Mouse (Mus musculus) brain, embryonic 14.5 days (tissue): ENCODE results near the gene Psenen. TPM values are rescaled to one million over a fixed set of nuclear protein-coding genes. Genes with fewer than 3 reads are reported as not detected.

Experiments
- DNase-seq: peaks from one replicate; pipeline ENCODE4 v3.0.0-alpha.2; 2011; ENCODE audit warnings: low read depth
- CTCF ChIP-seq: fragments of 200-500 bp; IDR thresholded peaks from 2 replicates; pipeline ENCODE4 v1.5.1; 2012; ENCODE audit warnings: inconsistent platforms, mild to moderate bottlenecking, moderate library complexity, borderline replicate concordance; ENCODE audit not compliant: insufficient read depth, insufficient read length; ENCODE audit errors: extremely low read depth
- POLR2A ChIP-seq: fragments of 200-500 bp; IDR thresholded peaks from 2 replicates; pipeline ENCODE4 v1.6.1; 2012; ENCODE audit warnings: mild to moderate bottlenecking, inconsistent platforms, borderline replicate concordance; ENCODE audit not compliant: poor library complexity, insufficient read depth, insufficient read length, severe bottlenecking; ENCODE audit errors: extremely low read depth
- polyA plus RNA-seq: library from polyadenylated mRNA; depleted of rRNA; stranded (reverse); fragments of >200 nt; gene quantifications from 2 replicates; pipeline ENCODE4 v1.2.3, GENCODE M21; 2012

Gene Psenen
- polyA plus RNA-seq, 1 experiment = 102 TPM

DNA sequence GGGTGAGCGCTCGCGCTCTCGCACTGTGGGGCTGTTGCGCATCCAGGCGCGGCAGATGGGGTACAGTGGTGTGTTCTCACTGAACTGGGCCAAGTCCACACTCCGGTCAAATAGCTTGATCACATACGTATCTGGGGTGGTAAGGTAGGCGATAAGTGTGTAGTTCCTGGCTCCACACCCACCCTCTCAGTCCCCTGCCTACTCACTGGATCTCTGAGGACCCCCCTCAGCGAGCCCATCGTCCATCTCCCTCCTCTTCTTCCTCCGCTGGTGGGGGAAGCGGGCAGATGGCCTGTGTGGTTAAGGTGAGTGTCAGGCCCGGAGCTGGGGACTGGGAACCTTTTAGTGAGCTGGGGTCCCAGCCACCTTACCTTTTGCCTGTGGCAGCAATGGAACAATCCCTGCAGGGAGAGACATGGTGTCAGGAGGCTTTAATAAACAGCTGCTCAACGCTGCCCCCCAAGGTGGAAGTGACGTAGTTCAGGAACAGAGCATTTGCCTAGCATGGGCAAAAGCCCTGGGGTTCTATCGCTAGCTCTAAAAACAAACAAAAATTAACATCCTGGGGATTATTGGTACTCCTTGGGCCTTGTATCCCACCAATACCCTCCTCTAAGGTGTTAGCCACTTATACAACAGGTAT is 6.4 kb downstream of the Psenen start:
- TF ChIP-seq CTCF (peak; percentile 35; the same call in 1 of the 2 replicates), POLR2A (no peak)
- DNase-seq = no peak

DNA sequence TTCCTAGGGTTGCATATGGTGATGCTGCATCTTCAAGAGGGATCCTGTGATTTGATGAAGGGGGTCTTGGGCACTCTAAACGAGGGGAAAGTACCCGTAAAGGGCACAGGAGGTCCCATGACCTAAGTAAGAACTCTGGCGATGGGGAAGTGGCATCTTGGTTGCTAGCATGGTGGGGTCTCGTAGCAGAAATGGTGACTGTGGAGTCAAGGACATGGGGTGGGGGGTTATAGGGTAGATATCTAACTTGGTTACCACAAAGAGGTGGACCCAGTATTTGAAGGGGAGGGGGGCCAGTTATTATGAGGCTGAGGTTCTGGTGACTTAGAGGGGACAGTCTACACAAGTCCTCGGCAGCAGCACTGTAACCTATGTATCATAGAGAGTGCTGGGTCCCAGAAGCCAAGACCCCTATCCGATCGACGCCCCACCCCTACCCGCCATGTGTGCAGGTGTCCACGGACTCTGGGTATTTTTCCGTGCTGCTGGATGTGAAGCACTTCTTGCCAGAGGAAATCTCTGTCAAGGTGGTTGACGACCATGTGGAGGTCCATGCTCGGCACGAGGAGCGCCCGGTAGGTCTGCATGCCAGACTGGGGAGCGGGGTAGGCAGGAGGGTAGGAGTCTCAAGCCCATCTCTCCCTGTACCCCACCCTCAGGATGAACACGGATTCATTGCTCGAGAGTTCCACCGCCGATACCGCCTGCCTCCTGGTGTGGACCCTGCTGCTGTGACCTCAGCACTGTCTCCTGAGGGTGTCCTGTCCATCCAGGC is 9.4 kb downstream of the Psenen start:
- TF ChIP-seq CTCF = no peak
- TF ChIP-seq POLR2A = no peak
- no peak for DNase-seq

DNA sequence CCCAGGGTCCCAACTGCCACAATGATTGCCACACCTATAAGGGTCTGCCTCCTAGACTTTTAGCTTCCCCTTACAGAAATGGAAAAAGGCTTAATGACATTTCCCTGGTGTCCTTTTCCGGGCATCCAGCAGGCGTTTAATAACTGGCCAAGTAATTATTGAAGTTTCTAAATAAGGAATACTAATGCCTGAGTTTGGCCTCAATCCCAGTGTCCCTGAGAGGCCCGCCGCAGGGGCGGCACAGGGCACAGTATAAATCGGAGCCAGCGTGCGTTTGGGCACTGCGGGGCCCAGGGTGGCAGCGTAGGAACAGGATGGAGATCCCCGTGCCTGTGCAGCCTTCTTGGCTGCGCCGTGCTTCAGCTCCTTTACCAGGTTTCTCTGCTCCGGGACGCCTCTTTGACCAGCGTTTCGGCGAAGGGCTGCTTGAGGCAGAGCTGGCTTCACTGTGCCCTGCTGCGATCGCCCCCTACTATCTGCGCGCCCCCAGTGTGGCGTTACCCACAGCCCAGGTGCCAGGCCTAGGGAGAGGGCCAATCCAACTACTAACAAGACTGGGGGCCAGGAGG is 10.3 kb downstream of the Psenen start:
- TF ChIP-seq CTCF (no peak), POLR2A (no peak)

DNA sequence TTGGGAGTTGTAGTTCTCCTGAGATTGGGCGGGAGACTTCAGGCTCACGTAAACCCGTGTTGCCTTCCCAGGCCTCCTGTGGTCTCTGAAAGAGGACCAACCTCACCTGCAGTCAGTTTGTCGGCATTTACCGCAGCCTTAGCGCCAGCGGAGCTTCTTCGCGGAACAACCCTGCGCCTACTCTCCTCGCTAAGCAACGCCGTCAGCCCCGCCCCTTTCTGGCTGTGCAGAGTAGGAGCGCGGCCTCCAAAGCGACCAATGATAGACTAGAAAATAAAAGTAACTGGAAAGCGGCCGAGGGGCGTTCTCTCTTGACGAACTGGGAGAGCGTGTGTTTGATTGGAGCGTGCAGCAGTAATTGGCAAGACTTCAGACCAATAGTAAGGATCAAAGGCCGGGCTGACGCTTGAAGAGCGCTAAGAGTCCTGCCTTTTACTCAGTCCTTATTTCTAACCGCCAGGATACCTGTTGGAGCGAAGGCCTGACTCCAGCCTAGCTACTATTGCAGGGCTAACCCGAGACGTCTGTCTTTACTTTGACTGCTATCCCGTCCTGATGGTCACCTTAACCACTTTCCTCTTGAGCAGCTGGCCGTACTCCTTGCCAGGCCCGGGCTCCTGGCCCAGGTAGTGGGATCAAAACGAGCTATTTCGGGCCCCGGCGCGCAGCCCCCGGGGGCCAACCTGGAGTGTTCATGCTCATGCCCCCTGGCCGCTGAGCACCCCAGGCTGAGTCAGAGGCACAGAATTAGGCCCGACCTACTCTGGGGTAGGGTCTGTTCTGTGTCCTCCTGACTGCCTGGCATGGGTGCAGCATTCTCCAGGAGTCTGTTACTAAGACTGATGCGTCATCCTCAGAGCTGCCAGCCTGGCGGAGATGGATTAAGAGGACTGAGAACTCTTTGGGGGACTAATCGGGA is 11.1 kb downstream of the Psenen start, which contains the start of the genes Hspb6 and Proser3:
Hspb6 (plus strand) TSS at position 77 of the 919 bp plus-strand sequence.
Proser3 (minus strand) TSS at position 198 of the 919 bp plus-strand sequence.
- peak; percentile 23; the same call in 1 of the 2 replicates for TF ChIP-seq POLR2A
- TF ChIP-seq CTCF = no peak
- DNase-seq = peak; percentile 100

More for the DNA sequence above, 10.3 kb downstream of the Psenen start:
- DNase-seq = peak; percentile 65

DNA sequence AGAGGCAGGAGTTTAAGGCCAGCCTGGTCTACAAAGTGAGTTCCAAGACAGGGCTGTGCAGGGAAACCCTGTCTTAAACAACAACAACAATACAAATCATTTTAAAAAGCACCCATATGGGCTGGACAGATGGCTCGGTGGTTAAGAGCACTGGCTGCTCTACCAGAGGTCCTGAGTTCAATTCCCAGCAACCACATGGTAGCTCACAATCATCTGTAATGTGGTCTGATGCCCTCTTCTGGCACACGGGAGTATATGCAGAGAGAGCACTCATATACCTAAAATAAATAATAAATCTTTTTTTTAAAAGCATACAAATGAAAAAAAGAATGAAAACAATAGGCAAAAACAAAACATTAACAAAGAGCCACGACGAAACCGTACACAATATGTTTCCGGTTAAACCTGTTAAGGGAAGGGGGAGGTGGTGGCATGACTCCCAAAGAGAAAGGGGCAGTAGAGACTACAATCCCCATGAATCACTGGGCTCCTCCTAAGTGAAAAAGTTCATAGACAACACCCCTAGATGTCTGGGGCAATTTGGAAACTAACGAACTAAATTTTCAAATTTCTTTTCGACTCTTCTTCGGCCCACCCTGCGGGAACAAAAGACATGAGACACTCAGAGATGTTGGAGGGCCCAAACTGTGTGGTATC is 11.9 kb downstream of the Psenen start:
- peak; percentile 28; the same call in 1 of the 2 replicates for TF ChIP-seq CTCF
- no peak for TF ChIP-seq POLR2A
- peak; percentile 92 for DNase-seq

DNA sequence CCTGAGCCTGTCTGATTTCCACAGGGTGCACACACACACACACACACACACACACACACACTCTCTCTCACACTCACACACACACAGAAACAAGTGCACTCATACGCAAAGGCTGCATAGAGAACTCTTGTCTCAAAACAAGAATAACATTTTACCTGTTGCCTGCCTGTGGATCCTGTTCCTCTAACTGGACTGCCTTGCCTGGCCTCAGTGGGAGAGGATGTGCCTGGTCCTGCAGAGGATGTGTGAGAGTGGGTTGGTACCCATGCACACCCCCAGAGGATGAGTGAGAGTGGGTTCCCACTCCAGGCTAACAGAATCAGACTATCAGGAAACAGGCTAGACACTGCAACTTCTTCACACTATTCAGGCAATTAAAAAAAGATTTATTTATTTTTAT is 12.8 kb downstream of the Psenen start:
- TF ChIP-seq POLR2A (no peak), CTCF (no peak)
- no peak for DNase-seq

DNA sequence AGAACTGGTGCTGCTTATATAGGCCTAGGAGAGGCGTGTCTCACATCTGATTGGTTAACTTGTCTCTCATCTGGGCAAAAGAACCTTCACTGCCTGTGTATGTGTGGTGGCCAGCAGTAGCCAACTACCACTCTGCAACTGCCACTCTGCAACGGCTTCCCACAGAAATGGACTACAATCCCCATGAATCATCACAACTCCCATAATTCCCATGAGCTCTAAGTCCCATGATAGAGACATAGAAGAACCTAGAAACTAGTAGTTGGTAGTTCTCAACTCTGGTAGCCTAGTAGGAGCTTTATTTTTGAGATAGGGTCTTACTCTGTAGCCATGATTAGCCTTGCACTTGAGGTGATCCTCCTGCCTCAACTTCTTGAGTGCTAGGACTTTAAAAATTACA is 13.5 kb downstream of the Psenen start:
- TF ChIP-seq CTCF (no peak), POLR2A (no peak)

DNA sequence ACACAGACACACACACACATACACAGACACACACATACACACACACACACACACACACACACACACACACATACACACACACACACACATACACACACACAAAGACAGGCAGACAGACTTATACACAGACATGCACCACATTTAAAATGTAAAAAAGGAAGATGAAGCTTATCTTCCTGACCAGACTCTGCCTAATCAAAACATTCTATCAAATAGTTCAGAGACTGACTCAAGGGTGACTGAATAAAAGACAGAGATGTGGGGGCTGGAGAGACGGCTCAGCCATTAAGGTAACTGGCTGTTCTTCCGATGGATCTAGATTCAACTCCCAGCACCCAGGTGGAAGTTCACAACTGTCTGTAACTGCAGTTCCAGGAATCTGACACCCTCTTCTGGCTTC is 19.1 kb downstream of the Psenen start:
- DNase-seq = no peak
- TF ChIP-seq CTCF = no peak
- TF ChIP-seq POLR2A = no peak

More for the DNA sequence above, 13.5 kb downstream of the Psenen start:
- no peak for DNase-seq

DNA sequence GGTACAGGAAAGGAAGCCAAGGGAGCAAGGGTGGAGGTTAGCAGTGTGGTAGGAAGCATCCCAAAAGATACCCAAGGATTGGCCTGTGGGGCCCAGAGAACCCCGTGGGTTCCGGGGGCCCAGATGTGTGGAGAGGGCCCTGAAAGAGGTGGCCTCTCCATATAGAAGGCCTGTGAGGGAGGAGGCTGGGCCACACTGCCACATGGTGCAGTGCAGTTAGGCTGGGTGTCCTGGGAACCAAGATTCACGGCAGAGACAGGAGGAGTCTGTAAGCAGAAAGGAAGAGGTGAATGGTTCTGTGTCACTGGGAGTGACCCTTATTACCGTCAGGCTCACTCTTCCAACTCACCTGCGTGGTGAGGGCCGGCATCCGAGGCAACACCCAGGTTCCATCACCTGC is 22.9 kb downstream of the Psenen start:
- no peak for DNase-seq
- no peak for TF ChIP-seq CTCF
- no peak for TF ChIP-seq POLR2A
